ENCODE assay signal across 25 mouse cellular contexts in the genomic region with DNA sequence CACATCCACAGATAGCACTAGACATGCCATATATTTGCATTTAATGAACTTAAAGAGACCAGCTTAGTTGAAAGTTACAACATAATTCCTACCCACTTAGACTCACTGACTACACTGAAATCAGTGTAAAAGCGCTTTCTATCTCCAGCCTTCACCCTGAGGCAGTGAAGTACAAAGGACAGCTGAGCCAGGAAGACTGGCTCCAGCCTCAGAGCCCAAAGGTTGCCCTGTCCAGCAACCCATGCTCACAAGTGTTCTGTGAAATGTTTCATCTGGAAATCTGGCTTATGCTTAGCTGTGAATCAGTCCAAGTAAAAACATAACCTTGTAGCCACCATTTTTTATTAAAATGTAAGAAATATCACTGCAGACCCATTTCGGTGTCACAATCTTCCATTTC.
"Had no signal": no experiment of that assay in that cellular context is flagged by ENCODE, and none has a peak within 500 bp of the region (broad histone marks: within the 10 kb centered on the region; RNA-seq: fewer than 3 reads in every experiment).

No protein-coding gene starts in this region.

- H3K27me3 ChIP-seq: heart, embryonic 12.5 days; hindbrain, embryonic 12.5 days; intestine, embryonic 15.5 days; limb, embryonic 12.5 days; liver, embryonic 13.5 days; liver, embryonic 15.5 days had no signal

- H3K9ac ChIP-seq: heart, embryonic 12.5 days; hindbrain, embryonic 12.5 days; hindbrain, embryonic 14.5 days; intestine, embryonic 15.5 days; limb, embryonic 12.5 days; liver, embryonic 13.5 days; liver, embryonic 15.5 days had no signal

- ATAC-seq: forebrain, embryonic 16.5 days; hindbrain, embryonic 16.5 days; inflammation-experienced regulatory T-cells, adult 6 months; intestine, embryonic 15.5 days; intestine, postnatal 0 days had no signal

- DNase-seq: gastrocnemius, adult 2 months; gastrocnemius, postnatal 10 days; gastrocnemius, postnatal 25 days; heart, adult 18-20 months; heart, postnatal 10 days; heart, postnatal 4 days; liver; liver, embryonic 13.5 days had no signal

- H3K9me3 ChIP-seq: heart, embryonic 10.5 days; heart, embryonic 12.5 days; hindbrain, embryonic 10.5 days; hindbrain, embryonic 12.5 days; intestine, embryonic 15.5 days; limb, embryonic 10.5 days; limb, embryonic 12.5 days; liver, embryonic 13.5 days; liver, embryonic 15.5 days had no signal

- H3K4me1 ChIP-seq: heart, embryonic 10.5 days; heart, embryonic 12.5 days; hindbrain, embryonic 10.5 days; hindbrain, embryonic 12.5 days; intestine, embryonic 15.5 days; limb, embryonic 10.5 days; limb, embryonic 12.5 days; liver, embryonic 13.5 days; liver, embryonic 15.5 days had no signal

- H3K4me2 ChIP-seq: heart, embryonic 12.5 days; hindbrain, embryonic 12.5 days; hindbrain, embryonic 14.5 days; intestine, embryonic 15.5 days; limb, embryonic 12.5 days; liver, embryonic 11.5 days; liver, embryonic 13.5 days; liver, embryonic 15.5 days had no signal

- H3K4me3 ChIP-seq: gastrocnemius, adult 2 months; heart, embryonic 10.5 days; heart, embryonic 12.5 days; hindbrain, embryonic 10.5 days; hindbrain, embryonic 12.5 days; intestine, embryonic 15.5 days; layer of hippocampus, adult 2 months; left cerebral cortex, adult 2 months; limb, embryonic 10.5 days; limb, embryonic 12.5 days; liver, embryonic 13.5 days; liver, embryonic 15.5 days had no signal

- H3K27ac ChIP-seq: gastrocnemius, adult 2 months; heart, embryonic 10.5 days; hindbrain, embryonic 10.5 days; hindbrain, embryonic 12.5 days; hindbrain, embryonic 14.5 days; intestine, embryonic 15.5 days; kidney, postnatal 0 days; layer of hippocampus, adult 2 months; left cerebral cortex, adult 2 months; limb, embryonic 10.5 days; limb, embryonic 12.5 days; liver, embryonic 13.5 days; liver, embryonic 15.5 days had no signal
